Mouse (Mus musculus) embryonic facial prominence, embryonic 10.5 days (tissue): Measurements from ENCODE around the gene Elmo1. TPM values are rescaled to one million over a fixed set of nuclear protein-coding genes. Genes with fewer than 3 reads are reported as not detected.
"Not testable (repeated sequence)": the region's sequence is repeated elsewhere in the genome, so short reads cannot be mapped to it uniquely, and the experiment has no call there.

Experiments
- DNase-seq: peaks from one replicate; pipeline ENCODE4 v3.0.0-alpha.2; 2017; ENCODE audit warnings: low spot score
- H3K27ac ChIP-seq: fragments of 300-500 bp; sonication (generic); replicated peaks from 2 replicates; pipeline ENCODE4 v1.5.1; 2016; ENCODE audit warnings: mild to moderate bottlenecking
- H3K27me3 ChIP-seq: fragments of 300-500 bp; sonication (generic); replicated peaks from 2 replicates; pipeline ENCODE4 v1.6.1; 2016; ENCODE audit warnings: low read depth, mild to moderate bottlenecking; ENCODE audit not compliant: poor library complexity, severe bottlenecking
- H3K36me3 ChIP-seq: fragments of 300-500 bp; sonication (generic); replicated peaks from 2 replicates; pipeline ENCODE4 v1.6.1; 2016; ENCODE audit warnings: mild to moderate bottlenecking, moderate library complexity
- H3K4me1 ChIP-seq: fragments of 300-500 bp; sonication (generic); 2 replicates; pipeline ENCODE4 v1.6.1; 2016
- H3K4me3 ChIP-seq: fragments of 300-500 bp; sonication (generic); 2 replicates; pipeline ENCODE4 v1.5.1; 2016; ENCODE audit warnings: mild to moderate bottlenecking, moderate library complexity
- H3K9me3 ChIP-seq: fragments of 300-500 bp; sonication (generic); 2 replicates; pipeline ENCODE4 v1.6.1; 2016; ENCODE audit warnings: mild to moderate bottlenecking
- WGBS: fragments of 180-500 bp; shearing (Covaris S2); methylation state at CpG from one replicate; pipeline ENCODE4 v1.1.7; 2016; 5-methylcytosine and 5-hydroxymethylcytosine counted together
- polyA plus RNA-seq: library from polyadenylated mRNA; unstranded; fragments of >200 nt; fragmentation: Nextera tagmentation; extraction: Ambion mirVana; gene quantifications from 2 replicates; pipeline ENCODE4 v1.2.1, GENCODE M21; 2016

The Elmo1 gene
- polyA plus RNA-seq, 1 experiment from 2014 or later: 9.0 TPM

- Histone ChIP-seq H3K36me3 (no peaks in the 10 kb centered on the region), H3K4me3 (no peak overlapping the region), H3K27me3 (no peaks in the 10 kb centered on the region), H3K4me1 (0 out of 2 replicates have a peak, but pooled peaks cover 4% of the 10 kb centered on the region), H3K9me3 (no peaks in the 10 kb centered on the region), H3K27ac (no peak overlapping the region)
- WGBS: 41% methylated on average over 6 of the region's 6 CpGs
- no peak for DNase-seq
These were observed 509.9 kb downstream of the Elmo1 start for GRCm38 (mm10) chr13:20600246-20600645.

DNA sequence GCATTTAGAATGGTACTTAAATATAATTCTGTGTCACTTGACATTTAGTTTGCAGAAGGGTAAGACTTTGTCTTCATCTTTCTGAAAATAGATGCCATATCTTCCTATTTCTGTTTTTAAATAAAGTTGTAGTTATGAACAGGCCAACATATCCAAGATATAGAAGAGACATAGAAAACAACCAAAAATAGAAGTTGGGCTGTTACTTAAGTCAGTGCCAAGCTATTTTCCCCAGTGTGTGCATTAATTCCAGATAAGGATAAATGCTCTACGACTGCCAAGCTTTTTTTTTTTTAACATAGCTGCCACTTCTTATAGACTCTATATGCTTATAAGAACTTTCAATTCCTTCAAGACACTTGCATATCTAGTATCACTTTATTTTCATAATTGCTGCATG is 511.0 kb downstream of the Elmo1 start:
- no peaks in the 10 kb centered on the region for H3K36me3 ChIP-seq
- DNase-seq: no peak
- 0 out of 2 replicates have a peak, but pooled peaks cover 4% of the 10 kb centered on the region for H3K4me1 ChIP-seq
- no peak overlapping the region for H3K27ac ChIP-seq
- no peaks in the 10 kb centered on the region for H3K9me3 ChIP-seq
- WGBS: 84% methylated on average over 1 of the region's 1 CpGs
- H3K27me3 ChIP-seq: no peaks in the 10 kb centered on the region
- no peak overlapping the region for H3K4me3 ChIP-seq

DNA sequence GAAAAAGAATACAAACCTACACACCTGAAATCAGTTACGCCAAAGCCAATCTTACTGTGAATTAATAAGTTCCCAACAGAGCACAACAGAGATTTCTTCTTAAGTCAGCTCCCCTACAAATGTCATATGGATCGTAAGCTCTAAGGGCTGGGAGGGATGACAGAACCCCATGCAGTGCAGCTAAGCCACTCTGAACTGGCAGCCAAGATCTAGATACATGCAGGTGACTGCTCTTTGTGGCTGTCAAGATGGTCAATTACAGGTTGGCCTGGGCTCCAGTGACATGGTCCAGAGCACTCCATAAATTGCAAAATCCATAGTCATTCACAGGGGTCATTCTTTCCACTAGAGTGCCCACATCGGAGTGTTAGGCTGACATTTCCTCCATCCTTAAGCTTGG is 516.5 kb downstream of the Elmo1 start:
- H3K36me3 ChIP-seq: no peaks in the 10 kb centered on the region
- WGBS: 88% methylated on average over 3 of the region's 3 CpGs
- H3K4me1 ChIP-seq: peaks cover 4% of the 10 kb centered on the region; the same call in 1 of the 2 replicates
- H3K27me3 ChIP-seq: no peaks in the 10 kb centered on the region
- H3K9me3 ChIP-seq: no peaks in the 10 kb centered on the region
- no peak for DNase-seq
- no peak overlapping the region for H3K27ac ChIP-seq
- H3K4me3 ChIP-seq: no peak overlapping the region

GRCm38 (mm10) chr13:20609003-20609688 is 518.8 kb downstream of the Elmo1 start:
- WGBS: 32% methylated on average over 3 of the region's 3 CpGs
- H3K9me3 ChIP-seq: no peaks in the 10 kb centered on the region
- H3K27me3 ChIP-seq: no peaks in the 10 kb centered on the region
- H3K36me3 ChIP-seq: no peaks in the 10 kb centered on the region
- DNase-seq: no peak
- peaks cover 4% of the 10 kb centered on the region; the same call in 1 of the 2 replicates for H3K4me1 ChIP-seq
- no peak overlapping the region for H3K27ac ChIP-seq
- H3K4me3 ChIP-seq: no peak overlapping the region

GRCm38 (mm10) chr13:20615596-20616469 is 525.4 kb downstream of the Elmo1 start:
- no peak overlapping the region for H3K4me3 ChIP-seq
- H3K4me1 ChIP-seq: no peaks in the 10 kb centered on the region
- no peaks in the 10 kb centered on the region for H3K27me3 ChIP-seq
- no peaks in the 10 kb centered on the region for H3K36me3 ChIP-seq
- H3K27ac ChIP-seq: no peak overlapping the region
- H3K9me3 ChIP-seq: no peaks in the 10 kb centered on the region
- DNase-seq: no peak
- WGBS: 80% methylated on average over 10 of the region's 10 CpGs

DNA sequence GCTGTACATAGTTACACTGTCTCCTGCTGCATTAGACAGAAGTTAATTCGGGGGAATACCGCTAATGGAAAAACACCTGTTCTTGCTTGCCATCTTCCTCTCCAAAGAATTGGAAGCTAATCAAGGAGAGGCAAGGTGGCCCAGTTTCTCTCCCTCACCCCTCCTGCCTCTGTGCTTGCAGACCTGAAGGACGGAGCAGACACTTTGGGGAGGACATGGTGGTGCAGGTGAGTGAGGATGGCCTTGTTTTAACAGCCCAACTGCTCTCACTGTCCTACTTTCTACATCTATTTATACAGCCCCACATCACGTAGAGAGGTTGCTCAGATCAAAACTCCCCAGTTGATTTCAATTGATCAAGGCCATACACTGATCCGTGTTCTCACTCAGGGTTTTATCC is 529.5 kb downstream of the Elmo1 start:
- H3K27ac ChIP-seq: no peak overlapping the region
- no peaks in the 10 kb centered on the region for H3K27me3 ChIP-seq
- H3K4me1 ChIP-seq: no peaks in the 10 kb centered on the region
- 88% methylated on average over 5 of the region's 5 CpGs for WGBS
- H3K36me3 ChIP-seq: no peaks in the 10 kb centered on the region
- DNase-seq: no peak
- no peaks in the 10 kb centered on the region for H3K9me3 ChIP-seq
- H3K4me3 ChIP-seq: no peak overlapping the region

- Histone ChIP-seq H3K27me3 (no peaks in the 10 kb centered on the region), H3K4me3 (no peak overlapping the region), H3K36me3 (no peaks in the 10 kb centered on the region), H3K27ac (no peak overlapping the region), H3K4me1 (no peaks in the 10 kb centered on the region), H3K9me3 (no peaks in the 10 kb centered on the region)
- WGBS: 86% methylated on average over 7 of the region's 7 CpGs
- DNase-seq: no peak
These were observed 532.9 kb downstream of the Elmo1 start for GRCm38 (mm10) chr13:20623071-20623850.

GRCm38 (mm10) chr13:20627796-20628195 is 537.4 kb downstream of the Elmo1 start:
- Histone ChIP-seq H3K4me1 (no peaks in the 10 kb centered on the region), H3K4me3 (no peak overlapping the region), H3K27ac (no peak overlapping the region), H3K36me3 (no peaks in the 10 kb centered on the region), H3K27me3 (no peaks in the 10 kb centered on the region), H3K9me3 (no peaks in the 10 kb centered on the region)
- no peak for DNase-seq
- WGBS: 87% methylated on average over 6 of the region's 6 CpGs

GRCm38 (mm10) chr13:20632477-20632876 is 542.1 kb downstream of the Elmo1 start:
- no peak overlapping the region for H3K27ac ChIP-seq
- H3K9me3 ChIP-seq: no peaks in the 10 kb centered on the region
- WGBS: 75% methylated on average over 5 of the region's 5 CpGs

DNA sequence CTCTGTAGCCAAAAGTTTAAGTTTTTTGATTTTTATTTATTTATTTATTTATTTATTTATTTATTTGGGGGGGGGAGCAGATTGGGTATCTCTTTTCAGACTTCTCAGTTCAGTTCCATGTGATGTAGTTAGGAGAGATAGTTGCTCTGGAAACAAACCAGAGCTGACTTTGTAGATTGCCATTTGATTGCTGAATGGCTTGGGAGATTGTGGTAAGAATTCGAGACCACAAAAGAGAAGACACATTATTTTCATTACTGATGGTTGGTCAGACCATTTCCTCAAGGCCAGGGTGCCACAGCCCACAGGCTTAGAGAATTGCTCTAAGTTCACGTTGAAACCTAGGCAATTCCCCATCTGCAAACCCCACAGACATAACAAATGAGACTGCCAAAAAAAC is 544.3 kb downstream of the Elmo1 start:
- not testable (repeated sequence) for H3K27ac ChIP-seq, H3K4me1 ChIP-seq, H3K27me3 ChIP-seq, H3K36me3 ChIP-seq, H3K4me3 ChIP-seq, H3K9me3 ChIP-seq, DNase-seq
- 82% methylated on average over 2 of the region's 2 CpGs for WGBS

More at GRCm38 (mm10) chr13:20632477-20632876, 542.1 kb downstream of the Elmo1 start:
- H3K27me3 ChIP-seq: no peaks in the 10 kb centered on the region
- no peaks in the 10 kb centered on the region for H3K4me1 ChIP-seq
- no peak for DNase-seq
- no peaks in the 10 kb centered on the region for H3K36me3 ChIP-seq
- no peak overlapping the region for H3K4me3 ChIP-seq

GRCm38 (mm10) chr13:20635646-20636045 is 545.2 kb downstream of the Elmo1 start:
- Histone ChIP-seq H3K4me1 (no peaks in the 10 kb centered on the region), H3K9me3 (no peaks in the 10 kb centered on the region), H3K27me3 (no peaks in the 10 kb centered on the region), H3K4me3 (no peak overlapping the region), H3K27ac (no peak overlapping the region), H3K36me3 (no peaks in the 10 kb centered on the region)
- DNase-seq: no peak
- WGBS: 71% methylated on average over 2 of the region's 2 CpGs
